Mouse (Mus musculus): Measurements from ENCODE around the gene Gm2696.
"Not testable (repeated sequence)": the region's sequence is repeated elsewhere in the genome, so short reads cannot be mapped to it uniquely, and the experiment has no call there.

The Gm2696 gene

GRCm38 (mm10) chr10:77814382-77814781, at the start of gene Gm2696:
Gm2696 (plus strand) TSS chr10:77814682.
- DNase-seq: no peak

- DNase-seq: no peak
Observed at GRCm38 (mm10) chr10:77769727-77770126, 44.8 kb upstream of the Gm2696 start.

- not testable (repeated sequence) for DNase-seq
Observed at GRCm38 (mm10) chr10:77771225-77771624, 43.3 kb upstream of the Gm2696 start, which contains the start of gene Gm3238. Gm3238 (minus strand) TSS chr10:77771325.

- DNase-seq: not testable (repeated sequence)
Observed at GRCm38 (mm10) chr10:77772142-77772541, 42.3 kb upstream of the Gm2696 start.

GRCm38 (mm10) chr10:77776844-77777243, 37.6 kb upstream of the Gm2696 start, which contains the start of gene Gm7138:
Gm7138 (minus strand) TSS chr10:77776944.
- not testable (repeated sequence) for DNase-seq

- not testable (repeated sequence) for DNase-seq
Observed at GRCm38 (mm10) chr10:77782442-77782841, 32.0 kb upstream of the Gm2696 start, which contains the start of gene Gm3250. Gm3250 (minus strand) TSS chr10:77782542.

- DNase-seq: not testable (repeated sequence)
Observed at GRCm38 (mm10) chr10:77783396-77783795, 31.1 kb upstream of the Gm2696 start.

GRCm38 (mm10) chr10:77787876-77788275, 26.6 kb upstream of the Gm2696 start, which contains the start of gene Gm7137:
Gm7137 (minus strand) TSS chr10:77788200.
- DNase-seq: not testable (repeated sequence)

- DNase-seq: no peak
Observed at GRCm38 (mm10) chr10:77788621-77789020, 25.9 kb upstream of the Gm2696 start.

- no peak for DNase-seq
Observed at GRCm38 (mm10) chr10:77794976-77795375, 19.5 kb upstream of the Gm2696 start, which contains the start of gene Gm9639. Gm9639 (minus strand) TSS chr10:77795076.

GRCm38 (mm10) chr10:77797677-77798076, 16.8 kb upstream of the Gm2696 start:
- no peak for DNase-seq

- peak; percentile 48 for DNase-seq
Observed at GRCm38 (mm10) chr10:77798164-77798920, 16.1 kb upstream of the Gm2696 start.

- DNase-seq: no peak
Observed at GRCm38 (mm10) chr10:77798921-77799508, 15.5 kb upstream of the Gm2696 start, which contains the start of gene Gm19668. Gm19668 (minus strand) TSS chr10:77799133.

- DNase-seq: no peak
Observed at GRCm38 (mm10) chr10:77804095-77804494, 10.4 kb upstream of the Gm2696 start.

- no peak for DNase-seq
Observed at GRCm38 (mm10) chr10:77811743-77812142, 2.7 kb upstream of the Gm2696 start, which contains the start of gene Gm9507. Gm9507 (minus strand) TSS chr10:77811843.

GRCm38 (mm10) chr10:77815514-77815913, 1.0 kb downstream of the Gm2696 start:
- DNase-seq: no peak

- DNase-seq: no peak
Observed at GRCm38 (mm10) chr10:77818523-77818922, 4.0 kb downstream of the Gm2696 start.

- DNase-seq: no peak
Observed at GRCm38 (mm10) chr10:77819203-77819602, 4.7 kb downstream of the Gm2696 start.

- DNase-seq: no peak
Observed at GRCm38 (mm10) chr10:77826951-77827350, 12.5 kb downstream of the Gm2696 start, which contains the start of gene Krtap10-4. Krtap10-4 (minus strand) TSS chr10:77827095.

GRCm38 (mm10) chr10:77835647-77836046, 21.2 kb downstream of the Gm2696 start, which contains the start of gene Krtap10-10:
Krtap10-10 (plus strand) TSS chr10:77835947.
- DNase-seq: no peak

GRCm38 (mm10) chr10:77839006-77839405, 24.5 kb downstream of the Gm2696 start:
- no peak for DNase-seq

- no peak for DNase-seq
Observed at GRCm38 (mm10) chr10:77846503-77846902, 32.0 kb downstream of the Gm2696 start, which contains the start of gene Gm36176. Gm36176 (plus strand) TSS chr10:77846803.

GRCm38 (mm10) chr10:77846961-77847360, 32.5 kb downstream of the Gm2696 start:
- peak; percentile 60 for DNase-seq

Measured in cerebellum, adult 11-12 months (tissue).